Comparison of ENCODE assay signal across 29 mouse cellular contexts in genomic region chr9:4712367-4712766, GRCm38 (mm10).
"Had no signal": no experiment of that assay in that cellular context is flagged by ENCODE, and none has a peak within 500 bp of the region (broad histone marks: within the 10 kb centered on the region; RNA-seq: fewer than 3 reads in every experiment).

No protein-coding gene starts in this region.

- H3K9me3 ChIP-seq: heart, embryonic 13.5 days; heart, embryonic 15.5 days; hindbrain, embryonic 13.5 days; hindbrain, embryonic 15.5 days; kidney, embryonic 15.5 days; limb, embryonic 10.5 days; limb, embryonic 12.5 days; liver, embryonic 13.5 days; liver, embryonic 15.5 days had no signal

- H3K36me3 ChIP-seq: heart, embryonic 13.5 days; heart, embryonic 15.5 days; hindbrain, embryonic 15.5 days; kidney, embryonic 15.5 days; limb, embryonic 10.5 days; limb, embryonic 12.5 days; liver, embryonic 13.5 days; liver, embryonic 15.5 days had no signal

- DNase-seq: gastrocnemius, adult 2 months; gastrocnemius, postnatal 10 days; gastrocnemius, postnatal 25 days; heart, adult 2 months; heart, postnatal 14 days; heart, postnatal 36 days; kidney, adult 11 months; kidney, adult 2 months; kidney, adult 9 months; kidney, postnatal 14 days; kidney, postnatal 36 days; layer of hippocampus, adult 9-11 months; layer of hippocampus, postnatal 36 days; liver; liver, embryonic 13.5 days; liver, postnatal 0 days had no signal

- H3K9ac ChIP-seq: heart, embryonic 13.5 days; heart, embryonic 15.5 days; hindbrain, embryonic 13.5 days; hindbrain, embryonic 15.5 days; kidney, embryonic 15.5 days; limb, embryonic 12.5 days; liver, embryonic 13.5 days; liver, embryonic 15.5 days; liver, postnatal 0 days had no signal

- H3K27ac ChIP-seq: gastrocnemius, adult 2 months; heart, adult 2 months; heart, embryonic 13.5 days; heart, embryonic 15.5 days; hindbrain, embryonic 13.5 days; hindbrain, embryonic 15.5 days; hindbrain, postnatal 0 days; kidney, embryonic 15.5 days; kidney, postnatal 0 days; limb, embryonic 10.5 days; limb, embryonic 12.5 days; liver, embryonic 13.5 days; liver, embryonic 15.5 days had no signal

- H3K27me3 ChIP-seq: heart, embryonic 13.5 days; heart, embryonic 15.5 days; hindbrain, embryonic 13.5 days; hindbrain, embryonic 15.5 days; kidney, embryonic 15.5 days; limb, embryonic 12.5 days; liver, embryonic 13.5 days; liver, embryonic 15.5 days had no signal

- H3K4me3 ChIP-seq: gastrocnemius, adult 2 months; heart, adult 2 months; heart, embryonic 13.5 days; heart, embryonic 15.5 days; hindbrain, embryonic 13.5 days; hindbrain, embryonic 15.5 days; kidney, embryonic 15.5 days; limb, embryonic 10.5 days; limb, embryonic 12.5 days; liver, embryonic 13.5 days; liver, embryonic 15.5 days had no signal

- H3K4me2 ChIP-seq: heart, embryonic 11.5 days; heart, embryonic 13.5 days; heart, embryonic 15.5 days; hindbrain, embryonic 13.5 days; hindbrain, embryonic 15.5 days; kidney, embryonic 15.5 days; limb, embryonic 12.5 days; liver, embryonic 11.5 days; liver, embryonic 13.5 days; liver, embryonic 15.5 days had no signal

- H3K4me1 ChIP-seq: heart, embryonic 13.5 days; heart, embryonic 15.5 days; hindbrain, embryonic 13.5 days; hindbrain, embryonic 15.5 days; kidney, embryonic 15.5 days; limb, embryonic 10.5 days; limb, embryonic 12.5 days; liver, embryonic 13.5 days; liver, embryonic 15.5 days had no signal

- ATAC-seq: hindbrain, postnatal 0 days; intestine, embryonic 16.5 days; liver, postnatal 0 days had no signal
